Mouse (Mus musculus): ENCODE results near the gene Golm1.

Gene Golm1

GRCm38 (mm10) chr13:59647484-59647883, 28.1 kb downstream of the Golm1 start:
- DNase-seq (ENCODE audit: low spot score in 2 of 2): no peak

GRCm38 (mm10) chr13:59646674-59647244, 28.9 kb downstream of the Golm1 start:
- no peak for DNase-seq (ENCODE audit: low spot score in 2 of 2)

GRCm38 (mm10) chr13:59645491-59645890, 30.1 kb downstream of the Golm1 start:
- no peak for DNase-seq (ENCODE audit: low spot score in 2 of 2)

GRCm38 (mm10) chr13:59642818-59643217, 32.8 kb downstream of the Golm1 start:
- no peak for DNase-seq (ENCODE audit: low spot score in 2 of 2)

GRCm38 (mm10) chr13:59640178-59640440, 35.5 kb downstream of the Golm1 start:
- DNase-seq (ENCODE audit: low spot score in 2 of 2): no peak

- no peak for DNase-seq (ENCODE audit: low spot score in 2 of 2)
These were observed 36.0 kb downstream of the Golm1 start for GRCm38 (mm10) chr13:59639368-59640177.

- no peak for DNase-seq (ENCODE audit: low spot score in 2 of 2)
These were observed 37.8 kb downstream of the Golm1 start for GRCm38 (mm10) chr13:59637800-59638199.

GRCm38 (mm10) chr13:59634637-59635036, 41.0 kb downstream of the Golm1 start:
- no peak for DNase-seq (ENCODE audit: low spot score in 2 of 2)

- DNase-seq (ENCODE audit: low spot score in 2 of 2): no peak
These were observed 48.9 kb downstream of the Golm1 start for GRCm38 (mm10) chr13:59626739-59627138.

GRCm38 (mm10) chr13:59624903-59625302, 50.7 kb downstream of the Golm1 start:
- DNase-seq (ENCODE audit: low spot score in 2 of 2): no peak

GRCm38 (mm10) chr13:59624389-59624788, 51.2 kb downstream of the Golm1 start:
- DNase-seq (ENCODE audit: low spot score in 2 of 2): no peak

GRCm38 (mm10) chr13:59621643-59622489, 53.7 kb downstream of the Golm1 start:
- DNase-seq (ENCODE audit: low spot score in 2 of 2): no peak

GRCm38 (mm10) chr13:59618463-59618862, 57.1 kb downstream of the Golm1 start:
- no peak for DNase-seq (ENCODE audit: low spot score in 2 of 2)

- no peak for DNase-seq (ENCODE audit: low spot score in 2 of 2)
These were observed 60.1 kb downstream of the Golm1 start for GRCm38 (mm10) chr13:59615554-59615953.

- no peak for DNase-seq (ENCODE audit: low spot score in 2 of 2)
These were observed 60.5 kb downstream of the Golm1 start for GRCm38 (mm10) chr13:59615152-59615551.

- DNase-seq (ENCODE audit: low spot score in 2 of 2): no peak
These were observed 61.7 kb downstream of the Golm1 start for GRCm38 (mm10) chr13:59613868-59614267.

GRCm38 (mm10) chr13:59610437-59610836, 65.2 kb downstream of the Golm1 start:
- no peak for DNase-seq (ENCODE audit: low spot score in 2 of 2)

GRCm38 (mm10) chr13:59609885-59610284, 65.7 kb downstream of the Golm1 start:
- no peak for DNase-seq (ENCODE audit: low spot score in 2 of 2)

- DNase-seq (ENCODE audit: low spot score in 2 of 2): no peak
These were observed 70.2 kb downstream of the Golm1 start for GRCm38 (mm10) chr13:59605221-59605922.

- no peak for DNase-seq (ENCODE audit: low spot score in 2 of 2)
These were observed 71.1 kb downstream of the Golm1 start for GRCm38 (mm10) chr13:59604511-59604910.

- no peak for DNase-seq (ENCODE audit: low spot score in 2 of 2)
These were observed 72.5 kb downstream of the Golm1 start for GRCm38 (mm10) chr13:59603096-59603495.

GRCm38 (mm10) chr13:59592630-59593029, 83.0 kb downstream of the Golm1 start:
- DNase-seq (ENCODE audit: low spot score in 2 of 2): no peak
